Mouse (Mus musculus) cortical plate, adult 2 months (tissue): ENCODE measurements at regions not wholly inside any gene's neighbourhood (a gene's known extent, or its start where the extent isn't known, plus 50 kb on each side); places are given as distances from the start of the nearest gene placed in this dataset.

ENCODE experiments used
- CTCF ChIP-seq: fragments of 200-500 bp; IDR thresholded peaks from 2 replicates; pipeline ENCODE4 v1.5.1; 2011; ENCODE audit warnings: mild to moderate bottlenecking, control low read depth, low read length; ENCODE audit not compliant: insufficient read depth; ENCODE audit errors: extremely low read depth
- POLR2A ChIP-seq: fragments of 200-500 bp; IDR thresholded peaks from 2 replicates; pipeline ENCODE4 v1.6.1; 2011; ENCODE audit warnings: mild to moderate bottlenecking, low read length, control low read depth; ENCODE audit not compliant: insufficient read depth; ENCODE audit errors: extremely low read depth

DNA sequence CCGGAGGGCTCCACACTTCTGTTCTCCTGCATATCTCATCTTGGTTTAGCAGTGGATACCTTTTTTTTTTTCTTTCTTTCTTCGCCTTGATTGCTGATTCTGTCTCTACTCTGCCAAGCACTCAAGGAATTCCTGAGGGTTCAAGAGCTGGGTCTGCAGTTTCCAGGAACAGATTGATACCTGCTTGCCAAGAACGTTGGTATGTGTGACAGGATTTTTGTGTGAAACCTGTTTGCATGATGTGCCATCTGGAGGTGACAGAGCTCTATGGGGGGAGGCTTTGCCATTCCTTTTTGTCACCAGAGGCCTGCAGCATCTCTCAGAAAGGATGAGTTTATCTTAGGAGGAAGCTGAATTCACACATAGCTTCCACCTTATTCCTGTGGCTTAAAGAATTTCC is 255.6 kb upstream of the Tas2r119 start:
- TF ChIP-seq CTCF: no peak
- TF ChIP-seq POLR2A: no peak
